Mouse (Mus musculus) right cerebral cortex, postnatal 14 days (tissue): ENCODE results near the gene Cox17.

Source experiments
- DNase-seq: peaks from one replicate; pipeline ENCODE4 v3.0.0; 2022

Cox17 gene

GRCm38 (mm10) chr16:38349881-38350280, 3.1 kb downstream of the Cox17 start:
- DNase-seq, result no peak

- no peak for DNase-seq
Measured at GRCm38 (mm10) chr16:38350361-38350855, 3.6 kb downstream of the Cox17 start.

- DNase-seq, result no peak
Measured at GRCm38 (mm10) chr16:38350939-38351338, 4.1 kb downstream of the Cox17 start.

GRCm38 (mm10) chr16:38352031-38352430, 5.2 kb downstream of the Cox17 start:
- DNase-seq, result no peak

GRCm38 (mm10) chr16:38352851-38353250, 6.1 kb downstream of the Cox17 start:
- DNase-seq, result no peak

GRCm38 (mm10) chr16:38353642-38354041, 6.9 kb downstream of the Cox17 start:
- DNase-seq, result no peak

GRCm38 (mm10) chr16:38354185-38354913, 7.6 kb downstream of the Cox17 start:
- DNase-seq, result no peak

GRCm38 (mm10) chr16:38358256-38358812, 11.5 kb downstream of the Cox17 start:
- DNase-seq, result no peak

- DNase-seq, result no peak
Measured at GRCm38 (mm10) chr16:38359241-38359640, 12.4 kb downstream of the Cox17 start.

- no peak for DNase-seq
Measured at GRCm38 (mm10) chr16:38359857-38360256, 13.1 kb downstream of the Cox17 start.

GRCm38 (mm10) chr16:38360317-38360716, 13.5 kb downstream of the Cox17 start:
- DNase-seq, result no peak

- no peak for DNase-seq
Measured at GRCm38 (mm10) chr16:38361933-38362332, 15.1 kb downstream of the Cox17 start, which contains the start of gene Popdc2. Gene Popdc2, plus strand, starts transcription at chr16:38362209.

GRCm38 (mm10) chr16:38362493-38363255, 15.9 kb downstream of the Cox17 start:
- no peak for DNase-seq

GRCm38 (mm10) chr16:38363256-38363595, 16.4 kb downstream of the Cox17 start:
- DNase-seq, result no peak

- no peak for DNase-seq
Measured at GRCm38 (mm10) chr16:38363657-38364056, 16.9 kb downstream of the Cox17 start.

GRCm38 (mm10) chr16:38365390-38365789, 18.6 kb downstream of the Cox17 start:
- DNase-seq, result no peak

- DNase-seq, result no peak
Measured at GRCm38 (mm10) chr16:38366231-38366630, 19.4 kb downstream of the Cox17 start.

GRCm38 (mm10) chr16:38368336-38368735, 21.5 kb downstream of the Cox17 start:
- peak; percentile 52 for DNase-seq

GRCm38 (mm10) chr16:38369000-38369399, 22.2 kb downstream of the Cox17 start:
- DNase-seq, result no peak

- DNase-seq, result no peak
Measured at GRCm38 (mm10) chr16:38369431-38369830, 22.6 kb downstream of the Cox17 start.

GRCm38 (mm10) chr16:38369992-38370484, 23.2 kb downstream of the Cox17 start:
- no peak for DNase-seq

GRCm38 (mm10) chr16:38370633-38371374, 24.0 kb downstream of the Cox17 start:
- no peak for DNase-seq
